Mouse (Mus musculus) liver, embryonic 13.5 days (tissue): Measurements from ENCODE around the gene Pnpla5. TPM values are rescaled to one million over a fixed set of nuclear protein-coding genes. Genes with fewer than 3 reads are reported as not detected.

Source experiments
- ATAC-seq: fragments of 200-750 bp; cut with Nextera tagmentation; 2 replicates; pipeline ENCODE4 v1.8.0; 2017; ENCODE audit warnings: low read depth, mild to moderate bottlenecking, moderate number of reproducible peaks, moderate library complexity
- DNase-seq: peaks from one replicate; pipeline ENCODE4 v3.0.0; 2022
- H3K27ac ChIP-seq: fragments of 300-500 bp; sonication (generic); 2 replicates; pipeline ENCODE4 v1.5.1; 2015; ENCODE audit warnings: moderate library complexity, mild to moderate bottlenecking, inconsistent platforms
- H3K27me3 ChIP-seq: fragments of 300-500 bp; sonication (generic); 2 replicates; pipeline ENCODE4 v1.6.1; 2015; ENCODE audit warnings: mild to moderate bottlenecking, inconsistent platforms
- H3K36me3 ChIP-seq: fragments of 300-500 bp; sonication (generic); 2 replicates; pipeline ENCODE4 v1.6.1; 2015; ENCODE audit warnings: mild to moderate bottlenecking, inconsistent platforms
- H3K4me1 ChIP-seq: fragments of 300-500 bp; sonication (generic); replicated peaks from 2 replicates; pipeline ENCODE4 v1.6.1; 2015; ENCODE audit warnings: inconsistent platforms
- H3K4me2 ChIP-seq: fragments of 300-500 bp; sonication (generic); 2 replicates; pipeline ENCODE4 v1.6.1; 2015; ENCODE audit warnings: inconsistent platforms, mild to moderate bottlenecking, moderate library complexity
- H3K4me3 ChIP-seq: fragments of 300-500 bp; sonication (generic); replicated peaks from 2 replicates; pipeline ENCODE4 v1.5.1; 2015; ENCODE audit warnings: mild to moderate bottlenecking, inconsistent platforms
- H3K9ac ChIP-seq: fragments of 300-500 bp; sonication (generic); 2 replicates; pipeline ENCODE4 v1.6.1; 2015; ENCODE audit warnings: mild to moderate bottlenecking, inconsistent platforms
- H3K9me3 ChIP-seq: fragments of 300-500 bp; sonication (generic); replicated peaks from 2 replicates; pipeline ENCODE4 v1.6.1; 2016; ENCODE audit warnings: inconsistent platforms
- WGBS: fragments of 180-500 bp; shearing (Covaris S2); methylation state at CpG from one replicate; pipeline ENCODE4 v1.1.7; 2015; ENCODE audit not compliant: insufficient replicate concordance; 5-methylcytosine and 5-hydroxymethylcytosine counted together
- polyA plus RNA-seq: library from polyadenylated mRNA; unstranded; fragments of >200 nt; fragmentation: Nextera tagmentation; extraction: Ambion mirVana; gene quantifications from 2 replicates; pipeline ENCODE4 v1.2.1, GENCODE M21; 2015

Pnpla5 gene
- polyA plus RNA-seq, 1 experiment from 2014 or later = not detected

GRCm38 (mm10) chr15:84139592-84140005, 16.6 kb upstream of the Pnpla5 start:
- Histone ChIP-seq H3K36me3 (no peaks in the 10 kb centered on the region), H3K9me3 (no peaks in the 10 kb centered on the region), H3K4me1 (no peaks in the 10 kb centered on the region), H3K27ac (no peak overlapping the region), H3K4me2 (no peak overlapping the region), H3K4me3 (no peak overlapping the region), H3K27me3 (no peaks in the 10 kb centered on the region), H3K9ac (no peak overlapping the region)
- ATAC-seq (no peak), DNase-seq (no peak)
- 61% methylated on average over 5 of the region's 5 CpGs for WGBS

GRCm38 (mm10) chr15:84136473-84137415, 13.8 kb upstream of the Pnpla5 start:
- ATAC-seq (no peak), DNase-seq (no peak)
- no peaks in the 10 kb centered on the region for H3K27me3 ChIP-seq
- no peak overlapping the region for H3K4me3 ChIP-seq
- H3K36me3 ChIP-seq = no peaks in the 10 kb centered on the region
- H3K9ac ChIP-seq = no peak overlapping the region
- H3K9me3 ChIP-seq = no peaks in the 10 kb centered on the region
- H3K4me2 ChIP-seq = no peak overlapping the region
- no peaks in the 10 kb centered on the region for H3K4me1 ChIP-seq
- WGBS = 34% methylated on average over 12 of the region's 12 CpGs
- H3K27ac ChIP-seq = no peak overlapping the region

- no peaks in the 10 kb centered on the region for H3K36me3 ChIP-seq
- no peak overlapping the region for H3K4me2 ChIP-seq
- no peaks in the 10 kb centered on the region for H3K27me3 ChIP-seq
- H3K4me3 ChIP-seq = no peak overlapping the region
- H3K9ac ChIP-seq = no peak overlapping the region
- ATAC-seq (no peak), DNase-seq (peak; percentile 21)
- no peaks in the 10 kb centered on the region for H3K4me1 ChIP-seq
- H3K9me3 ChIP-seq = no peaks in the 10 kb centered on the region
- H3K27ac ChIP-seq = no peak overlapping the region
- 63% methylated on average over 5 of the region's 5 CpGs for WGBS
Observed at GRCm38 (mm10) chr15:84135472-84135871, 12.5 kb upstream of the Pnpla5 start.

DNA sequence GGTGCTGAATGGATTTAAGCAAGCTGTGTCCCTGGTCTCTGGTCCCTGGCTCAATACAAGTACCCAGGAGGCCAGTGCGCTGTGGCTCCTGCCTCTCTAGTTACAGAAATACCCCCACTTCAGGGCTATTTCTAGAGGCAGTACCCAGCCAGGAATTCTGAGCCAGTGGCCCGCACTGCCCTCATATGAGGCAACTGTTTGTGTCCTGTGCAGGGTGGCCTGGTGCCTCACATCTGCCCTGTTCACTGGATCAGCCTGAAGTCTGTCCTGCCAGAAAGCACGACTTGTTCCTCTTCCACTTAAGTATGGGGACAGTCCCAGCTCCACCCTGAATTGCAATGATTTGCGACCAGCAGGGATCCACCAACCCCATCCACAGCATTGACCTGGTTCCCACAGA, 10.5 kb upstream of the Pnpla5 start:
- DNase-seq (no peak), ATAC-seq (no peak)
- no peaks in the 10 kb centered on the region for H3K36me3 ChIP-seq
- H3K4me1 ChIP-seq = no peaks in the 10 kb centered on the region
- H3K4me2 ChIP-seq = no peak overlapping the region
- H3K27ac ChIP-seq = no peak overlapping the region
- no peaks in the 10 kb centered on the region for H3K27me3 ChIP-seq
- no peak overlapping the region for H3K4me3 ChIP-seq
- no peaks in the 10 kb centered on the region for H3K9me3 ChIP-seq
- WGBS = 46% methylated on average over 4 of the region's 4 CpGs
- no peak overlapping the region for H3K9ac ChIP-seq

- ATAC-seq = no peak; the same call in 1 of the 2 replicates
- no peaks in the 10 kb centered on the region for H3K4me1 ChIP-seq
- no peaks in the 10 kb centered on the region for H3K27me3 ChIP-seq
- WGBS = 78% methylated on average over 7 of the region's 7 CpGs
- no peak overlapping the region for H3K4me2 ChIP-seq
- no peak for DNase-seq
- no peak overlapping the region for H3K27ac ChIP-seq
- no peaks in the 10 kb centered on the region for H3K36me3 ChIP-seq
- no peak overlapping the region for H3K9ac ChIP-seq
- H3K4me3 ChIP-seq = no peak overlapping the region
- no peaks in the 10 kb centered on the region for H3K9me3 ChIP-seq
Observed at GRCm38 (mm10) chr15:84131971-84132370, 9.0 kb upstream of the Pnpla5 start.

DNA sequence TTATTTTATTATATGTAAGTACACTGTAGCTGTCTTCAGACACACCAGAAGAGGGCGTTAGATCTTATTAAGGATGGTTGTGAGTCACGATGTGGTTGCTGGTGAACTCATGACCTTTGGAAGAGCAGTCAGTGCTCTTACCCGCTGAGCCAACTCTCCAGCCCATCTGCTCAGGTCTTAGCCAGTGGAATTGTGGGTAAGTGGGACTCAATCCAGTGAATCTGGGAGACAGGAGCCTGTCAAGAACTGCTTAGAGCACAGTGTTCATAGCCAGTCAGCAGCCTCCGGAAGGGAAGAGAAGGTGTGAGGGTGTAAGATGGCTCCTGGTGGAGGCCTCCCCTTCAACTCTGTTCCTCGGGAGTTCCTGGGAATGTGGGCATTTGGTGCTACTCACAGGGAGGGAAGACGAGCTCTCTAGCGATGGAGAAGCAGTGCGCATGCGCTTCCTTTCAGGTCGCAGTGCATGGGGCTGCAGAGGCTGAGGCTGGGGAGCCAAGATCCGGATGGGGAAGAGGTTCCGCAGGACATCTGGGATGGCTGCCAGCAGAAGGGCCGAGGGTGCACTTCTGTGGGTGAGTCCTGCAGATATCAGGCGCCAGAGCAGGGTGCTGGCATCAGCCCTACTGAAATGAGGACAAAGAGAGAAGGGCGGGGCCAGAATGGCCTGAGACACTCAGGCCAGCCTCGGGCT, 8.3 kb upstream of the Pnpla5 start:
- Histone ChIP-seq H3K4me2 (no peak overlapping the region), H3K27me3 (no peaks in the 10 kb centered on the region), H3K9me3 (no peaks in the 10 kb centered on the region), H3K4me1 (no peaks in the 10 kb centered on the region), H3K27ac (no peak overlapping the region), H3K4me3 (no peak overlapping the region), H3K36me3 (no peaks in the 10 kb centered on the region), H3K9ac (no peak overlapping the region)
- ATAC-seq (no peak), DNase-seq (no peak)
- 43% methylated on average over 16 of the region's 16 CpGs for WGBS

DNA sequence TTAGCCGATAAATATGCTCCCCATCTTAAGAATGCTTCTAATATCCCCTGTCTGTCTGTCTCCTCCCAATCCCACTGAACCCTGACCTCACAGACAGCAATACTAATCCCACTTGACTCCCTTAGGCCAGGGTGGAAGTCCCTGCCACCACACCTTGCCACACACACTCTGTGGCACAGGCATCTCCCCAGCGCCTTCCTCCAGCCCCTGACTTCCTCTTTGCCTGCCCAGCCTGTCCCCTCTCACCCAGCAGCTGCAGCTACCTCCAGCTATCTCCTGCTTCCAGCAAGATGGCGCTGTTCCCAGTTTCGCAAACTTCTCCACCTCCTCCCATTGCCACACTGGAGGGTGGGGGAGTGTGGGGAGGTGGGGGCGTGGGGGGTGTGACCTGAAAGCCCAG, 3.9 kb upstream of the Pnpla5 start:
- H3K4me3 ChIP-seq = no peak overlapping the region
- H3K4me2 ChIP-seq = no peak overlapping the region
- H3K9me3 ChIP-seq = no peaks in the 10 kb centered on the region
- H3K27ac ChIP-seq = no peak overlapping the region
- H3K9ac ChIP-seq = no peak overlapping the region
- DNase-seq = no peak
- H3K36me3 ChIP-seq = no peaks in the 10 kb centered on the region
- H3K27me3 ChIP-seq = no peaks in the 10 kb centered on the region
- no peak for ATAC-seq
- WGBS = 17% methylated on average over 5 of the region's 5 CpGs
- H3K4me1 ChIP-seq = no peaks in the 10 kb centered on the region

GRCm38 (mm10) chr15:84126447-84126846, 3.5 kb upstream of the Pnpla5 start:
- Histone ChIP-seq H3K36me3 (no peaks in the 10 kb centered on the region), H3K9ac (no peak overlapping the region), H3K27ac (no peak overlapping the region), H3K4me1 (no peaks in the 10 kb centered on the region), H3K27me3 (no peaks in the 10 kb centered on the region), H3K4me3 (no peak overlapping the region), H3K9me3 (no peaks in the 10 kb centered on the region), H3K4me2 (no peak overlapping the region)
- ATAC-seq (no peak), DNase-seq (no peak)
- 27% methylated on average over 4 of the region's 4 CpGs for WGBS

DNA sequence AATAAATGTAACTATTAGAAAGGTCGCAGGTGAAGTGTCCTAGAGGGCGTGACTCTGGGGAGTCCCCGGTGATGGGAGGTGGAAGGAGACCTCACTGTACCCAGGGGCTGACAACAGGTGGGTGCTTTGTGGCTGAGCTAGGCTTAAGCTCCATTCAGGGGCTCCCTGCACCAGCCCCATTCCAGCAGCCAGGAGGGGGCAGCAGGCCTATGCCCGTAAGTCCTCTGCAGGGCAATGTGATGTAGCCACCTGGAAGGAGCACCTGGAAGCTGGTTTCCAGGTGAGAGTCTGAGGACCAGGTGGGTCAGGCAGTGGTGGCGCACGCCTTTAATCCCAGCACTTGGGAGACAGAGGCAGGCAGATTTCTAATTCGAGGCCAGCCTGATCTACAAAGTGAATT, 1.1 kb upstream of the Pnpla5 start:
- no peak overlapping the region for H3K4me3 ChIP-seq
- 52% methylated on average over 7 of the region's 7 CpGs for WGBS
- DNase-seq = no peak
- no peak overlapping the region for H3K4me2 ChIP-seq
- H3K27me3 ChIP-seq = no peaks in the 10 kb centered on the region
- no peak overlapping the region for H3K9ac ChIP-seq
- no peak overlapping the region for H3K27ac ChIP-seq
- H3K36me3 ChIP-seq = no peaks in the 10 kb centered on the region
- no peaks in the 10 kb centered on the region for H3K4me1 ChIP-seq
- no peaks in the 10 kb centered on the region for H3K9me3 ChIP-seq
- no peak for ATAC-seq

GRCm38 (mm10) chr15:84121036-84121435, 1.9 kb downstream of the Pnpla5 start:
- Histone ChIP-seq H3K9me3 (no peaks in the 10 kb centered on the region), H3K4me2 (no peak overlapping the region), H3K27me3 (no peaks in the 10 kb centered on the region), H3K4me1 (no peaks in the 10 kb centered on the region), H3K36me3 (no peaks in the 10 kb centered on the region), H3K4me3 (no peak overlapping the region), H3K27ac (no peak overlapping the region), H3K9ac (no peak overlapping the region)
- WGBS = 46% methylated on average over 7 of the region's 7 CpGs
- ATAC-seq = no peak
- DNase-seq = no peak

- Histone ChIP-seq H3K27ac (no peak overlapping the region), H3K9ac (no peak overlapping the region), H3K27me3 (no peaks in the 10 kb centered on the region), H3K36me3 (no peaks in the 10 kb centered on the region), H3K4me3 (no peak overlapping the region), H3K4me1 (no peaks in the 10 kb centered on the region), H3K9me3 (no peaks in the 10 kb centered on the region), H3K4me2 (no peak overlapping the region)
- ATAC-seq (no peak), DNase-seq (no peak)
- 19% methylated on average over 6 of the region's 6 CpGs for WGBS
Observed at GRCm38 (mm10) chr15:84120612-84121011, 2.4 kb downstream of the Pnpla5 start.
